Mouse (Mus musculus) liver (tissue): ENCODE measurements around the gene Mafg.
A peak's percentile ranks its signal among the peaks of the same experiment; 100 is the strongest.

Experiments
- DNase-seq: peaks from one replicate; pipeline ENCODE4 v3.0.0-alpha.2; 2020; ENCODE audit warnings: mixed read lengths

Mafg gene

DNA sequence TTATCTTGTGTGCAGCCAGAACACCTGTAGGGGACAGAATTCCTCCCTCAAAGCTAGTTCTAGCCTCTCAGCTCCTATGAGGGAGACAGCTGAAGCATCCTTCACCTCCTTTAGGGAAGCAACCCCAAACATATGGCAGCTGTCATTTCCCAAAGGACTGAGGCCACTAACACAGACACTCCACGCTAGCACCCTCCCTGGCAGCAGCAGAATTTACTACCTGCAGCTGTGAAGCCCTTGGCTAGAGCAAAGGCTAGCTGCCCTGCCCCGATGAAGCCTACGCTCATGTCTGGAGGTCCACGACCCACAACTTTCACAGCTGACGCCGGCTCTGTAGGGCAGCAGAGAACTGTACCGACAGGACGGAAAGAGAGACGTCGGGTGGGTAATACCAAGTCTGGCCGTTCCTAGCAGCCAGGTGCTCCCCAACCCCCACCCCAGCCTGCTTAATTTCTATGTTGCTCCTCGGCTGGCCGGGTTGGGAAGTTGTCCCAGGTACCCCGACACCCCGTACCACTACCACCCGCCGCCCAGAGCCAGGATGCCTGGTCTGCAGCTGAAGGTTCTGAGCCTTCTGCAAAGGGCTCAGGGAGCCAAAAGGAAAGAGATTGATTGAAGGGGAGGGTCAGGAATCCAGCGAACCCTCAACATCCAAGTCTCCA is 9.7 kb upstream of the Mafg start:
- no peak for DNase-seq

DNA sequence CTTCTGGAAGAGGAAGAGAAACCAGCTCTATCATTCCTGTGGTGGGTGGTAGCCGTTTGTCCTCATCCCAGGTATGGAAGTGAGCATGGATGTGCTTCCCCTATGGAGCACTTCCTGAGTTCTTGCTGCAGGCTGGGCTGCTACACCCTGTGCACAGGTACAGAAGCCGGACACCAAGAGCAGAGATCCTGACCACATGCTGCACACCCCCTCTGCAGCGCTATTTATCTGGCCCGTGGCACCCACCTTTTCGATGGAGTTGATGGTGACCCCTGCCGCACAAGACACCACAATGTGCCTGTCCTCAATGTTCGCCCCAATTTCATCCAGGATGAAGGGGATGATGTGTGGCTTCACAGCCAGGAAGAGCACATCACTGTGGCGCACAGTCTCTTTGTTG is 8.5 kb upstream of the Mafg start:
- no peak for DNase-seq

DNA sequence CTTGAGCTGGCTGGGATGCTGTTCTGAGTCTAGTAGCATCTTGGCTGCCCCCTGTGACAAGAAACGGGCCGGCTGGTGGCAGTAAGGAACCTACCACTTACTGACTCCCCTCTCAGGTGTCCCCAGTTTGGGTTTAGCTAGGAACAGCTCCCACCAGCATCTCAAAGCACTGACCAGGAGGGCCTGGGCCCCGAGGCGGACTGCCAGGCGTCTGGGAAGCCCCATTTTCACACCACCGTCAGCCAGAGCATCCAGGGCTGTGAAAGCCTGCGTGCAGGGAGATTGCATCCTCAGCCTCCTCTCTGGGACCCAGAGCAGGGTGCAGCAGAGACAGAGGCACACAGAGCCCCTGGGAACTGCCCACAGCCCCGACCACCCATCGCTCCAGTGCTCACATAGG is 7.9 kb upstream of the Mafg start:
- no peak for DNase-seq

DNA sequence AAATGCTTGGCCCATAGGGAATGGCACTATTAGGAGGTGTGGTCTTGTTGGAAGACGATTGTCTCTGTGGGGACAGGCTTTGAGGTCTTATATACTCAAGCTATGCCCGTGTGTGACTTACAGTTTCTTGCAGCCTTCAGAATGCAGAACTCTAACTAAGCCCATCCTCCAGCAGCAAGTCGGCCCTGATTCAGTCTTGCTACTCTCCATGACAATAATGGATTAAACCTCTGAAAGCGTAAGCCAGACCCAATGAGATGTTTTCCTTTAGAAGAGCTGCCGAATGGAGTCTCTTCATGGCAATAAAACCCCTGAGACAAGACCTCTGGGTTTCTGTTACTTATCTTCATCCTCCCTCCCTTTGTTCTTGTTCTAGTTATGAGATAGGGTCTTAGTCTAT is 1.4 kb upstream of the Mafg start:
- no peak for DNase-seq

DNA sequence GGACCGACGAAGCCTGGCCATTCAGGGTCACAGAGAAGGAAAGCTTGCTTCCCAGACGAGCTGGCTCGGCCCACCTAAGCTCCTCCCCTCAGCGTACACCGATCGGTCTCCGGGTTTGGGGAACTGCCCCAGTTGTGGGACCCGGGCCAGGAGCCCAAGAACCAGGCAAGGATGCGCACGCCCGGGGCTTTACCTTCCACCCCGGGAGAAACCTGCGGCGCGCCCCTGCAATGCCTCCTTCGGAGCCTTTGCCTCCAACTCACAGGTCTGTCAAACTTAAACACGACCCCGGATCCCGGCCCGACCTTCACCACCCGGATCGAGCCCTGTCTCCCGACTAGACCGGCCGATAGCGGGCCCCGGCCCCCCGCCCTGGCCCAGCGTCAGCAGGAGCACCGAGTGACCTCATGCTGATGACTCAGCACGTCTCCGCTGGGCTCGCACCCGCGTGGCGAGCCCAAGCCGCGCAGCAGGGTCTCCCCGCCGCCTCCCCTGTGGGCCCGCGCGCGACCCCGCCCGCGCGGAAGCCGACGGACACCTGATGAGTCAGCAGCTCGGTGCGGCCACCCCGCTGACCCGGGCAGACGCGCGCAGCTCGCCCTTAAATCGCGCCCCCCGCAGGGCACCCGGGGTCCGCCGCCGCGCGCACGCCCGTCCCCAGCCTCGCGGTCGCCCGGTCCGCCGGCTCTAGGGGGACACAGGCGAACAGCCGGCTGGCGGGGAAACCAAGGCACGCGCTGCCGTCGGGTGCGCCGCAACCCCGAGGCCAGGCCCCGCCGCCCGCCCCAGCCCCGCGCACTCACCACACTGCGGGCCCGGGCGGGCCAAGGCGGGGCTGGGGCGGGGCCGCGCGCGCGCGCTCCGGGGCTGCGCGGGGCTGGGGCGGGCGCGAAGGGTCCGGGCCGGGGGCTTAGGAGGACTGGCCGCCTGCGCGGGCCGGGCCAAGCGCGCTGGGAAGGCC is 561 bp downstream of the Mafg start:
- peak; percentile 91 for DNase-seq

DNA sequence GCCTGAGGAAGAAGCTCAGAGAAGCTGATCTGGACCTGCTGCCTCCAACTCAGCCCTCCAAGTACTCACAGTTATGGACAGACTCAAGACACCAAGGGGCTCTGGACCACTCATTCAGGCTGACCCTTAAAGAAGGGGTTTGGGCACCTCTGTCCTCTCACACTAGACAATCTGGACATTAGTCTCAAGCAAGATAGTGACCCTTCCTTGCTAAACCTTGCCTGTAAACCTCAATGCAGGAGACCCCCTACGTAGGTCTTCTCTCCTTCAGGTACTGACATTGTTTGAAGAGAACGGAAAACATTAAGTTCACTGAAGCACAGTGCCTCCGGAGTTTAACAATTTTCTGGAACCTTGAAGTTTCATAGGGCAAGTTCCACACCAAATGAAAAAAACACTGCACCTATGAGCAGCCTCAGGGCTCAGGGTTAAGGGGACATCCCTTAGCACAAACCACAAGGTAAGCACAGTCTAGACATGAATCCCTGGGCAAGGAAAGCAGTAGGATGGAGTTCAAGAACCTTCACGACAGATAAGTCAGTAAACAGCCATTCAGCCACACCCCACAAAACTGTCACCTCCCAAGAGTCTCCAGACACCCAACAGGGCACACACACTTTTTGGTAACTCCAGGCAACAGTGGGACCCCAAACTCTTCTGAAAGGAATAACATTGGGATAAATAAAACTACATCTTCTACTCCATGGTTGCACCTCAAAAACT is 1.5 kb downstream of the Mafg start:
- peak; percentile 79 for DNase-seq

DNA sequence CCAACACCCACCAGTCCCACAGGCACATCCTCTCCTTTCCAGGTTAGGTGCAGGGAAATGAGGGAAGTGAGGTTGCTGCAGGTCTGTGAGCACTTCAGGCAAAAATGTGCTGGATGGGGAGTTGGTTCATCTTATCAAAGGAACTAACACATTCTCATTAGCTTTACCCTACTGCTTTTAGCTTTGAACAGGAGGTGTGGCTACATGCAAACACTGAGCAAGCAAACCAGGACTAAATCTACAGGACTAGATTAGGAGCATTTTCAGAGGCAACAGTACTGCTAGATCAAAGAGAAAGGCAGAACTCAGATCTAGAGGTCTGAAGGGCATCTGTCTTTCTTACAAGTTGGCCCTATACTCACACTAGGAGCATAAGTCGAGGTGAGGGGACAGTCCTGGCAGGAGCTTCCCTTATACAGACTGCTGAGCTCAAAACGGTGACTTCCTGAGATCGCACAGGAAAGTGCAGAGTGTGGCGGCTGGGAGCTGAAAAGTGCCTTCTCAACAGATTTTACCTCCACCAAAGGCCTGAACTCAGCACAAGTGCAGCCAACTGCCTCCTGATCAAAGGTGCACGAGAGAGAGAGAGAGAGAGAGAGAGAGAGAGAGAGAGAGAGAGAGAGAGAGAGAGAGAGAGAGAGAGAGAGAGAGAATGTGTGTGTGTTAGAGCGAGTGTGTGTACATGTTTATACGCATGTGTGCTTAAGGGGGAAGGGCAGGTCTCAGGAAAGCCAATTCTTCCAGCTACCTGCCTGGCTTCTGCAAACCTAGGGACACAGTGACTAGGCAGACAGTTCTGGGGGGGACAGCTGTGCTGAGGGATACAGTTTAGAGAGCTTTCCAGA is 2.3 kb downstream of the Mafg start:
- DNase-seq, result peak; percentile 51

DNA sequence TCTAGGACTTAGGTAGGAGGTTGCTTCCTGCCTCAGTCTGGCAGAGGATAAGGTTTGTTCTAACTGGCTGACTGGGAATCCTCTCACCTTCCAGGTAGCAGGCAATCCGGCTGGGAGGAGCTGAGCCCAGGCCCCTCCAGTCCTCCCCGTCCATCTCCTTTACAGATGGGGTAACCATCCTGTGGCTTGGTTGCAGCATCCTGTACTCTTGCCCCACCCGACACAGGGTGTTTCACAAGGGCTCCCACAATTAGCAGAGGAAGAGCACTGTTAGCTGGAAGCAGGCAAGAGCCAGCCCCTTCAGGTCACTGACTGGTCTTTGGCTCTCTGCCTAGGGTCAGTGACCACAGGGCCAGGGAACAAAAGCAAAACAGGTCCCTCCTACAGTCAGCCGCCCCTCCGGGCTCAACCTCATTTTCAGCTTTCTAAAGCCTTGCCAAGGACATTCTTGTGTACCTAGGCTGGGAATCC is 3.0 kb downstream of the Mafg start:
- DNase-seq, result peak; percentile 71

DNA sequence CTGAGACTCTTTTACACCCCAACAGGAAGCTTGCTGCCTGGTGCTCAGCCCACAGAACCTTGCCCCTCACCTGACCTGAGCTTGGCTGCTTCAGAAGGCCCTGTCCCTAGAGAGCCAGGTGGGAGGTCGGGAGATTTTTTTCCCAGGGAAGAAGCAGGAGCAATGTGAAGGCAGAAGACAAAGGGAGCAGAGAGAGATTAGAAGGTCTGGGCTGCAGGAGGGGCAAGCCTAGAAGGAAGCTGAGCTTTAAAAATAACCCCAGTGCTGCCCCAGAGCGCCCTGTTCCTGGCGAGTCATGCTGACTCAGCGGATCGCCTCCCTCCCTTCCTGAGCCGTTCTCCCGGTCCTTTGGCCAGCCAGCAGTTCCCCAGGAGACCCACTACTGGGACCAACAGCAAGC is 3.5 kb downstream of the Mafg start:
- peak; percentile 93 for DNase-seq

DNA sequence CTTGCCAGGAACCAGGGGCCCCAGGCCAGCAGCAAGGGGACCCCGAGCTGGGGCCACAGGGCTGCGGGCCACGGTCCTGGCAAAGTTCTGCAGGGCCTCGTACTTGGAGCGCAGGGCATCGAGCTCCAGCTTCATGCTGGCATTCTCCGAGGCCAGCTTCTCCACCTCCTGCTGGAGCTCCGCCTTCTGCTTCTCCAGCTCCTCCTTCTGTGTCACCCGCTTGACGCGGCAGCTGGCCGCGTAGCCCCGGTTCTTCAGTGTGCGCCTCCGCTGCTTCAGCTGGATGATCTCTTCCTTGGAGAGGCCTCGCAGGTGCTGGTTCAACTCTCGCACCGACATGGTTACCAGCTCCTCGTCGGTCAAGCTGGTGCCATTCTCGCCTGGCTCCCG is 4.1 kb downstream of the Mafg start:
- DNase-seq, result peak; percentile 85

DNA sequence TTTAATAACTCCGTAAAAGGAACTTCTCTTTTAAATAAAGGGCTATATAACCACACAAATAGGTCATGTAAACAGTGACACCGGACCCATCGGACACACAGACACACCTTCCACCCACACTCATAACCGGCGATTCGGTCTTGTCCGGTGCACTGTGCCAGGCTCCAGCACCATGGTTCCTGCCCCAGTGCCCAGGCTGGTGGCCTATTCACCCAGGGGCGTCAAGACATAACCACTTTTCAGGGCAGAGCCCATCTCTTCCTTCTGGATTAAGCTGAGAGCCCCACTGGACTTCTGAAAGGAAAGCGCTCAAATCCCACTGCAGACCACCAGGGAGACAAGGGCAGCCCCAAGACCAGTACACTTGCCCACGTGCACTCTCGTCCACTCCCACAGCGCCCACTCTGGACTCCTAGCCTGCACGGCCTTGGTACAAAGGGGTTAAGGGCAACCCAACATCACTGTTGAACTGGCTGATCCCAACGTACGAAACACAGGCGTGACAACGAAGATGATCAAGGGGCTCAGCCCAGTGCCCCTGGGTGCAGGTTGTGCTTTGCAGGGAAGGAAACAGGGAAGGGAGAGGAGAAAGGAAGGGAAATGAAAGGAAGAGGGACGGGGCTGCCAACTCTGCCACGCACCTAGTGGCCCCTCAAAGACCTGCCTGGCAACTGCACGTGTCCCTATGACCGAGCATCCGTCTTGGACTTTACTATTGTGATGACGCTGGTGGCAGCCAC is 4.6 kb downstream of the Mafg start:
- no peak for DNase-seq

DNA sequence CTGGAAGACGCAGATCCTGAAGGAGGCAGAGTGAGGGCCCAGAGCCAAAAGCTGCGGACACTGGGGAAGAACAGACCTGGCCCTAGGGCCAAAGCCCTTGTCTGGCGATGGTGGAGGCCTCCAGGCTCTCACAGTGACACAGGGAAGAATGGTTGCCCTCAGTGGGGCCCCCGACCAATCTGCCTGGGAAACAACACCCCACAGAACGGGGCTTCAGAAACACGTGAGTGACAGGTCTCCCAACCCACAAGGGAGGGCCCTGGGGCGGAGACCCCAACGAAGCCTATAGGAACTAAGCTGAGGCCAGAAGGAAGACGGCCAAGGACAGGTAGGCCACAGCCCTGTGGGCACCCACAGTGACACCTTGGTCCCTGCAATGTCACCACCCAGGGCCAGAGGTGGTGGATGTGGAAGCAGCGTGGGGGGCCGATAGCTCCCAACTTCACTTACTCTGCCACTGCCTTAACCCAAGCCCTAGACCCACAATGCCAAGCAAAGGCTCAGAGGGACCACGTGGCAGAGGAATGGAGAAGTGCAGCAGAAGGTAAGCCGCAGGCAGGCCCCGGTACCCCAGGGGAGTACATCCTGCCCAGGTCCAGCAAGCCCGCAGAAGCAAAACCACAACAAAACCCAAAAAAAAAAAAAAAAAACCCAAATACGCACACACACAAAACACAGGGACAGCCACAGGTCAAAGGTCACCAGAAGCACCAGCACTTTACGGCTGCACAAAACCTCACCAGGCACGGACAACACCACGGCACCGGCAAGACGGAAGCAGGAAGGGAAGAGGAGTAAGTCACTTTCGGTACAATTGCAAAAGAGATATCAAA is 5.7 kb downstream of the Mafg start:
- DNase-seq, result no peak

DNA sequence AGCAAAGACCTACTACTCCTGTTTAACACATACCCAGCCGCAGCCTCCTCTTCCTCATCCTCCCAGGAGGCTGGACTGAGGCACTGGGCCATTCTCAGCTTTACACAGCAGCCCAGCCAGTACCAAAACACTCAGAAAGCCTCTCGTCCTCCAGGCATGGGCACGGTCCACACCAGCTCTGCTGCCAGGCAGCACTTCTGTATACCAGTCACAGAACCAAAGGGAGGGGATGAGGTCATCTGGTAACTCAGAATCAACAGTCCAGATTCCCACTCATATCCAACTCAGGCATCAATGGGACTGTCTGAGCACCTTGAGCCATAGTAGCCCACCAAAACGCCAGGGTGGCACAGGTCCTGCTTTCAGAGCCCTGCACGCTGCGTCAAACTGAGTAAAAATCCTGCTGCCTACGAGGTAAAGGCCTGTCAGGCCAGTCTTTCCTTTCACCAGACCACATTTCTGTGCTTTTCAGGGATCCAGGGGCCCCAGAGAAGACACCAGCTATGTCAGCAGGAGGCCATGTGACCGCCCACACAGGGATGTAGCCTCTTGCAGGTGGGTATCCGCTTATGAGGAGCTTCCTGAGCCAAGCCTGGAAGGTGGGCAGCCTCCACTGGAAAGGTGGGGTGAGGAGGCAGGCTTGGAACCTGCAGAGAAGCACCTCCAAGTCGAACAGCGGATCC is 6.5 kb downstream of the Mafg start:
- no peak for DNase-seq

DNA sequence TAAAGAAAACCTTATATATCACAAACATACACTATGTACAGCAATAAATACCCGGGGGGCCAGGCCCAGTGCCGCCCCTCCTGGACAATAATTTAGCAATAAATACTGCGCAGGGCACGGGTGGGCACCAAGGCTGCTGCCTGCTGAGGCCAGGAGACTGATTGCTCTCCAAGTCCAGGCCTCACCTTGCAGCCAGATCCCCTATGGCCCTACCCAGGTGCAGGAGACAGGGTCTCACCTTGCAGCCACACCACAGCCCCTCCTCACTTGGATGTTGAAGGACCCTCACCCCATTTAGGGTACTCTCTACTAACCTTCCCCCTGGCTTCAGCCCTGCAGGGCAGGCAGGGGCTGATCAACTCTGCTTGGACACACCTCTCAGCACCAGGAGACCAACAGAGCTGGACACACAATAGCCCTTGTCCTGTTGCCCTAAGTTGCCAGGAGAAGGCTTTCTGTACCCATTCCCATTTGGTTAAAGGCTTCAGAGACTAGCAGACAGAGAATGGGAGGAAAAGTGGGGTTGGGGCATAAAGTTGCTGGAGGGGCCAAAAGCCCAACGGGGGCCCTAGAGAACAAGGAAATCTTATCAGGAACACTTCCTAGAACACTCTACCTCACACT is 8.1 kb downstream of the Mafg start, which contains the start of gene Sirt7:
Sirt7 (minus strand) TSS at position 89 of the 624 bp plus-strand sequence.
- DNase-seq, result no peak

DNA sequence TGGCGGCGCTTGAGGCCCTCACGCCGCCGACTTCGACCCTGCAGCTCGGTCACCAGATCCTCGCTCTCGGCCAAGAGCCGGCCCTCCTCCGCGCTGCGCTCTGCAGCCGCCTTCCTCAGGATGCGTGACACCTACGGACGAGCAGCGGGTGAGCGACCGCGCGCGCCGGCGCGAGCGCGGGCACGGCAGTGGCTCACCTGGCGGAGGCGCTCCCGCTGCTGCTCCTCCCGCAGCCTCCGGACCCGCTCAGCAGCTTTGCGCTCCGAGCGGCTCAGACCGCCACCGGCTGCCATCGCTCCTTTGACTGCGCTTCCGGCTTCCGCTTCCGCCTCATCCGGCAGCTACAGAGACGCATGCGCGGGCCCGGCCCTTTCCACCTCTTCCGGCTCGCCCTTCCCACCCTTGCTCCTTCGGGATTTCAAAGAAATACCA is 8.7 kb downstream of the Mafg start:
- peak; percentile 89 for DNase-seq

DNA sequence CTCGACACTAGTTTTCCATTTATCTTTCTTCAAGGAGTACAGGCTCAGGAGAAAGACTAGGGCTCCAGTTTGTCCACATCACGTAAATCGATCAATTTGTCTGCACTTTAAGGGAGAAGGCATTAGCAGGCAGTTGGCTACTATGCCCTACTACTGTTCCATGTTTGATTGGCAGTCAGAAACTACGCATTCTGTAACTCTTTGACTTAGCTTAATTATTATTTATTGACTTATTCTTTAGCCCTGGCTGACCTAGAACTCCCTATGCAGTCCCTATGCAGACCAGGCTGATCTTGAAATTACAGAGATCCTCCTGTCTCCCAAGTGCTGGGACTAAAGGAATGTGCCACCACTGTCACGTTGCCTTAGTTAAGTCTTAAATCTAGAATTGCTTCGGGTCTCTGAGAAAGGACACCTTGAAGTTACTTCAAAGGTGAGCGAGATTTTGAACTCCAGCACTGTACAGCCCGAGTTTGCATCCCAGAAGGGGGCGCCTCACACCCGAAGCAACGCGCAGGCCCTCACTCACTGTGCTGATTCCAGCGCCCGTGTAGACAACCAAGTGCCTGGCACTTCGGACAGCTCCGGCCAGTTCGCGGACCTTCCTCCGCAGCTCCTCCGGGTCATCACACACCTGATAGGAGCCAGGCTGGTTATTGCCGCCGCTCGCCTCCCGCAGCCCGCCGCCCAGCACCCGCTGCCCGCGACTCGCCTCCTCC is 9.3 kb downstream of the Mafg start:
- peak; percentile 85 for DNase-seq

DNA sequence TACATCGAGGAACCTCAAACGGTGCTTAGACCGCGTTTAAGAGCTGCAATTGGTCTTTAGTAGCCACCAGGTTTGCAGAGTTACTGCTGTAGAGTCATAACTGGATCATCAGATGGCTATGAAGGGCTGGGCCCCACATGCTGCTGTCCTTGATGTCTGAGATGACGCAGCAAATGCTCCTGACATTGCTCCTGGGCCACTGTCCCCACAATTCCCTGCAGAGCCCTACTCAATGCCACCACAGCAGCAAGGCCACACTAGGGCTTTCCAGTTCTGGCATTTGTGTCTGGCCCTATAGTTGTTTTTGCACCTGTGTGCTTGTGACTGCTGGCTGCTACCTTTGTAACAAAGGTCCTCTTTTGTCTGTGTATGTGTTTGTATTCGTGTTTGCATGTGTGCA is 10.6 kb downstream of the Mafg start:
- no peak for DNase-seq

DNA sequence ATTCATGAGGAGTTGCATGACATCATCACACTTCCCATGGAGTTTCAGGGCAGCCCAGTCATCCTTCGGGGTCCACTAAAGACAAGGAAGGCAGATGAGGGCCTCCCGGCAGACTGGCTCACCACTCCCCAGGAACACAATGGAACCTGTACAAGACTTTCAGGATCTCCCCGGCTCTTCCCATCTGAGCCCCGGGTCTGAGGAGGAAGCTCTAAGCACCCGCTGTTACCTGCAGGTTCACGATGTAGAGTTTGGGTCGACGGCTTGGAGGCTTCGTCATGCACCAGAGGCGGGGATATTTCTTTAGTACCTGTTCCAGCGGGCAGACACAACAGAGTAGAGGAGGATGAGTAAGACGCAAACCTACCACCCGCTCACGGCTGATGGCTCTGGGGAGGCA is 13.2 kb downstream of the Mafg start:
- no peak for DNase-seq
